Mouse (Mus musculus): Measurements from ENCODE around the gene Tom1.
A peak's percentile ranks its signal among the peaks of the same experiment; 100 is the strongest.

Gene Tom1

DNA sequence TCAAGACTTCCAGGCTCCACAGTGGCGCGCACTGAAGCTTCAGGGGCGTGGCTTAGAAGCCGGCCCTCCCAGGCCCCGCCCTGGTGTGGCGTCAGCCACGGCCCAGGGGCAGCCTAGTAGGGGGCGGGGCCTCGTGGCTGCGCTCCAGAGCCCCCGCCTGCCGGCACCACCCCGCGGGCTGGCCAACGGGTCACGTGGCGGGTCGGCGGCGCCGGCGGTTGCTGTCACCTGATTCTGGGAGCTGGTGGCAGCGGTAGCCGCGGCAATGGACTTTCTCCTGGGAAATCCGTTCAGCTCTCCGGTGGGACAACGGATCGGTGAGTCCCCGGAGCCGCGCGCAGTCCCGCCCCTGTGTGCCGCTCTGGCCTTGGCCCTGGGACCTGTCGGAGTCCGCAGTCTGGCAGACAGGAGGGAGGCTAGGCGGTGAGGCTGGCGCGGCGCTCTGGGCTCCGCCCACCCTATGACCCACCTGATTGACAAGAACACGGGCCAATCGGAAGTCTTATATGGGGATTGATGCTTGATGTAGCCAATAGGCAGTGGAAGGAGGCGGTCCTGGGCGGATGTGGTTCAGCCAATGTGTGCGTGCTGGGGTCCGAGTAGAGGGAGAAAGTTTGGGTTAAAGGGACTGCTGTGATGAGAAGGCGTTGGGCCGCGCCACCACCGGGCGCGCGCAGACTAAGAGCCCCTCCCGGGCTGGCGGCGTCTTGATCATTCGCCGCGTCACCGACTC lies at the start of gene Tom1:
Gene Tom1 (plus strand): TSS at position 195 of the 733 bp plus-strand sequence.
- peak; percentile 98 for DNase-seq (ENCODE audit: low spot score)

GRCm38 (mm10) chr8:74987436-74987835 lies 46.1 kb upstream of the Tom1 start:
- DNase-seq (ENCODE audit: low spot score): no peak

GRCm38 (mm10) chr8:74990021-74990420 lies 43.5 kb upstream of the Tom1 start:
- DNase-seq (ENCODE audit: low spot score): no peak

DNA sequence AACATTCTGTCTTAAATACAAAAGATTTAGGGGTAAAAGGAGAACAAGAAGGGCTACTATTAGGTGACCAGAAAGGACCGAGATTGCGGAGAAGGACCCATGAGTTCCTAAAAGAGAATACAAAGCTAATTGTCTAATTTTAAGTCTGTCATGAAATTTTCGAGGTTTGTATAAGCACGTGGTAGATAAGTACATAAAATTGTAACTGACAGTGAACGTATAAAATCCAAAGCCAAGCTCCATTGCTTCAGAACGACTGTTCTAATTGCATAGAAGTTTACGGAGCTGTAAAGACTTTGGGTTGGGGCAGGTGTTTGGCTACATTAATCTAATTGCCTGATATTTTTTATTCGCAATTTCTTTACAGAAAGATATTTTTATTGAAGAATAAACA lies 40.4 kb upstream of the Tom1 start, which contains the start of gene Hmgxb4:
Gene Hmgxb4 (plus strand): TSS at position 276 of the 394 bp plus-strand sequence.
- DNase-seq (ENCODE audit: low spot score): no peak

DNA sequence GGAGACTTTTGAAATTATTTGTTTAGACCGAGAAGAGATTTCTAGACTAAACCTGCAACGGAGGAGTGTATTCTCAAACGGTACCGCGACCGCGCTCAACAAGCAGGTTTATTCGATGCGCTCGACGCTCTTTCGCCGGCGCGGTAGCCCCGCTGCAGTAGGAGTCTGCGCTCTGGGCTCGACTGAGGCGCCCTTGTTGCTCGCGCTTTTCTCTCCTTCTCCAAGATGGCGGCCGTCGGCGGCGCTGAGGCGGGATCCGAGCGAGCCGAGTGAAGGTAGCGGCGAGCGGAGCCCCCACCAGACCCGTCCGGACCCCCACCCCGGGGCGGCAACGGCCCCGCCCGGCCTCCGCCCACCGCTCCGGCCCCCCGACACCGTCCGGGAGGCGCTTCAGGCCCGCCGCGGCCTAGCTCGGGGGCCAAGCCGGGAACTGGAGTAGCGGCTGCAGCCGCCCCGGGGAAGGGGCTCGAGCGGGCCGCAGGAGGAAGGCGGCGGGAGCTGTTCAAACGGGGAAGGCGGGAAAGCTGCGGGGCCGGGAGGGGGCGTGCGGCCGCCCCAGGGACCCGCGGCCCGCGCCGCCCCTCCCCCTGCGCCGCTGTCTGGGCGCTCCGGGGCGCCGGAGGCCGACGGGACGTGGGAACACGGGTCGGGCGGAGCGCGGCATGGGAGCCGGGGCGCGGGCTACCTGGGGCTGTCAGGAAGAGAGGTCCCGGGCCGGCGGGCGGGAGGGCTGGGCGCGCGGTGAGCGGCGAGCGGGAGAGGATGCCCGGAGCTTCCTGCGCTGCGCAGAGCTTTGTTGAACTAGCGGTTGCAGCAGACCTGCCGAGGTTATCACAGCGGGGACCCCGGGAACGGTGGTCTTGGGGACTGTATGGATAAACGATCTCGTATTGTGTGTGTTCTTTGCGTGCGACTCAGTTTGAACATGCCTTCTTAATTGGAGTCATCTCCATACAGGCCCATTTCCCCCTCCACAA lies 39.7 kb upstream of the Tom1 start:
- peak; percentile 76 for DNase-seq (ENCODE audit: low spot score)

GRCm38 (mm10) chr8:74994540-74994939 lies 39.0 kb upstream of the Tom1 start:
- no peak for DNase-seq (ENCODE audit: low spot score)

- DNase-seq (ENCODE audit: low spot score): no peak
Measured at GRCm38 (mm10) chr8:75000431-75000830, 33.1 kb upstream of the Tom1 start.

GRCm38 (mm10) chr8:75008826-75009225 lies 24.7 kb upstream of the Tom1 start:
- no peak for DNase-seq (ENCODE audit: low spot score)

- DNase-seq (ENCODE audit: low spot score): no peak
Measured at GRCm38 (mm10) chr8:75013557-75013956, 19.9 kb upstream of the Tom1 start.

- no peak for DNase-seq (ENCODE audit: low spot score)
Measured at GRCm38 (mm10) chr8:75013964-75014363, 19.5 kb upstream of the Tom1 start.

- DNase-seq (ENCODE audit: low spot score): no peak
Measured at GRCm38 (mm10) chr8:75015981-75016380, 17.5 kb upstream of the Tom1 start.

GRCm38 (mm10) chr8:75016422-75016821 lies 17.1 kb upstream of the Tom1 start:
- DNase-seq (ENCODE audit: low spot score): no peak

DNA sequence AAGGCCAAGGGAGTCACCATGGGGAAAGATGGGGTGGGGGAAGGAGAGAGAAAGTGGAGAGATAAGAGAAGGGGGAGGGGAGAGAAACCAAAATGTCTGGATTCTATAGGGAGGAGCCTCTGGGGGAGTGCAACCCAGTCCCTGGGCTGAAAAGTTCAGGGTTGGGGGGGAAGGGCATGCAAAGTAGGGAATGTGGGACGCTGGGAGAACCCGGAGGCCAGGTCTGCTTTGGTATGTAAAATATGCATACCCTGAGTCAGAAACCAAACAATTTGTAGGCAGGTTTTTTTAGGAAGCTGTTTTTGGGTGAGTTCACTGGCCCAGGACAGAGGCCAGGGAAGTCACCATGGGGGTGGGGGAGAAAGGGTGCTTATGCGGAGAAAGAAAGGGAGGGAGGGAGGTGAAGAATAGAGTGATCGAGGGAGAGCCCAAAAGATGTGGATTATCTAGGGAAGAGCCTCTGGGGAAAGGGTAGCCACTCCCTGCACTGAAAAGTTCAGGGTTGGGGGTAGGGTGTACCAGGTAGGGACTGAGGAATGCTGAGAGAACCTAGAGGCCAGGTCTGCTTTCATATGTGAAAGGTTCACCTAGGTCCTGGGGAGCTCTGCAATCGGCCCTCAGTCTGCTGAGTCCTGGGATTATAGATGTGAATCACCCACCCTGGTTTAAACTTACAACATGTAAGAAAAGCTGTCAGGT lies 15.1 kb upstream of the Tom1 start:
- DNase-seq (ENCODE audit: low spot score): no peak

DNA sequence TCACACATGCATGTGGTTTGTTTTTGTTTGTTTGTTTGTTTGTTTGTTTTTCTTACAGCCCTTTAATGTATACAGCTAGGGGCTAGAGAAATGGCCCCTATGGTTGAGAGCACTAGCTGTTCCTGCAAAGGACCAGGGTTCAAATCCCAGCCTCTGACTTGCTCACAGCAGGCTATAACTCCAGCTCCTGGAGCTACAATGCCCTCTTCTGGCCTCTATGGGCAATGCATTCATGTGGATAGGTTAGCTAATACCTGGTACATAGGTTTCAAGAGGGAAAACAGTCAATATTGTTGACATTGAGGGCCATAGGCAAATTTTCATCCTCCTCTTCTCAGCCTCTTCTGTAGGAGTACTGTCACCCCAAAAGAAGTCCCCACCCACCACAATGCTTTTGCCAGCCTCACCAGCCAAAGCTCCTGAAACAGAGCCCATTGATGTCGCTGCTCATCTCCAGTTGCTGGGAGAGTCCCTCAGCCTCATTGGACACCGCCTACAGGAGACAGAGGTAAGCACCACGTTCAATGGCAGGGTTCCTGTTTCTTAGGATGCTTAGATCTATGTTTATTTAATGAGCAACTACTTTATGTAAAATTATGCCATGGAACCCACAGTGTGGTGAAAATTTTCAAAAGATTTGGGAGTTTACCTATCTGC lies 9.7 kb upstream of the Tom1 start:
- no peak for DNase-seq (ENCODE audit: low spot score)

DNA sequence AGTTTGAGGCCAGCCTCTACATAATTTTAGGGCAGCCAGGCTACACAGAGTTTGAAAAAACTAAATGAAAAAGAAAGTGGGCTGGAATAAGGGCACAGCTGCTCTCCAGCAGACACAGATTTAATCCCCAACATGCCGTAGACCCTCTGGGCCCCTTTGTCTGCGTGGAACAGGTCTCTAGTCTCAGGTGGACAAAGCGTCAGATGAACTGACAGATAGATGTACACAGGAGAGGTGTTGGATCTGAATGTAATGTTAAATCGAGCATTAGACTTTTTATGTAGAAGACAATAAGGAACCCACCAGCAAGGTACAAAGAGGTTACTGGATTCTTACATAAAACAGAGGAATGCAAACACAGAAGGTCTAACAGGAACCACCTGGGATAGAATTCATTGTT lies 7.7 kb upstream of the Tom1 start:
- no peak for DNase-seq (ENCODE audit: low spot score)

DNA sequence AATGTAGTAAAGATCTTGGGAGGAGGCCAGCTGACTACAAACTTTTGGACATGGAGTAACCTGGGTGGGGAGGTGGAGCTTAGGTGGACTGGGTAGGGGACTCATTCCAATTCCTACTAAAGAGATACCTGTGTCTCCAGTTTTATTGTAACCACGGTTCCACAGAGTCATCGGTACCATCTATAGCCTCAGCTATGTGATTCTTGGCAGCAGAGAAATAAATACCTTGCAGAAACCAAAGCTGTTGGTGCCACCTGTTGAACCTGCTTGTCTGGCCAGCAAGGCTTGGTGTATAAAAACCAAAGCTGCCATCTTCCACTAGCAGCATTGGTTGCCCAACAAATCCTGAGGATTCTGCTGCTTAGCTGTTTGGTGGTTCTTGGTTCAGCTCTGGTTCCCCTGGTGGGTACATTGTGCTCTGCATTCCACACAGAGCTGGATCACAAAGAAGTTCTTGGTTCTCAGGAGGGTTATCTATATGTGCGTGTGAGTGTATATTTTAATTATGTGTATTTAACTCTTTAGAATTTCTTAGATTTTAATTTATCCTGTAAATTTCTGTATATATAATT lies 3.0 kb upstream of the Tom1 start:
- DNase-seq (ENCODE audit: low spot score): no peak

- DNase-seq (ENCODE audit: low spot score): no peak
Measured at GRCm38 (mm10) chr8:75032961-75033360, 544 bp upstream of the Tom1 start.

GRCm38 (mm10) chr8:75034285-75034684 lies 780 bp downstream of the Tom1 start:
- DNase-seq (ENCODE audit: low spot score): no peak

GRCm38 (mm10) chr8:75035640-75036039 lies 2.1 kb downstream of the Tom1 start:
- DNase-seq (ENCODE audit: low spot score): no peak

DNA sequence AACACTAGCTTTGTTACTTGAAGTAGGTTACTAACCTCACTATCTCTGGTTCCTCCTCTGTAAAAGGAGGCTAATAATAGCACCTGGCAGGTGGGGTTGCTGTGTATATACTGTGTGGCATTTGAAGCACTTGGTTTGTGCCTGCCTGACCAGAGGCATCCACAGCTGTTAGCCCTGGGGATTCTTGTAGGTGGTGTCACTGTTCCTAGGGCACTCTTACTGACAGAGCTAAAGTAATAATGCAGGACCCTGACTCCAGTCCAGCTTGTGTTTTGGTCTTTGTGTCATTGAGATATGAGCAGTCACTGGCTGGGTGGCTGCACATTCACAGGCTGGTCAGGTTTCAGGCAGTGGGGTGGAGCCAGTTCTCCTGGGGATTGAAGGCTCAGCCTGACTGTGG lies 5.0 kb downstream of the Tom1 start:
- DNase-seq (ENCODE audit: low spot score): no peak

- no peak for DNase-seq (ENCODE audit: low spot score)
Measured at GRCm38 (mm10) chr8:75039754-75040153, 6.2 kb downstream of the Tom1 start.

- DNase-seq (ENCODE audit: low spot score): no peak
Measured at GRCm38 (mm10) chr8:75042171-75042570, 8.7 kb downstream of the Tom1 start.
